Mouse (Mus musculus): Measurements from ENCODE around the gene Olfr521.
"Not testable (repeated sequence)": the region's sequence is repeated elsewhere in the genome, so short reads cannot be mapped to it uniquely, and the experiment has no call there.

Gene Olfr521

GRCm38 (mm10) chr7:99763207-99763606 is at the start of gene Olfr521:
Gene Olfr521 (plus strand): TSS chr7:99763507.
- no peak for DNase-seq

- DNase-seq = no peak
Measured at GRCm38 (mm10) chr7:99716536-99716935, 46.8 kb upstream of the Olfr521 start.

DNA sequence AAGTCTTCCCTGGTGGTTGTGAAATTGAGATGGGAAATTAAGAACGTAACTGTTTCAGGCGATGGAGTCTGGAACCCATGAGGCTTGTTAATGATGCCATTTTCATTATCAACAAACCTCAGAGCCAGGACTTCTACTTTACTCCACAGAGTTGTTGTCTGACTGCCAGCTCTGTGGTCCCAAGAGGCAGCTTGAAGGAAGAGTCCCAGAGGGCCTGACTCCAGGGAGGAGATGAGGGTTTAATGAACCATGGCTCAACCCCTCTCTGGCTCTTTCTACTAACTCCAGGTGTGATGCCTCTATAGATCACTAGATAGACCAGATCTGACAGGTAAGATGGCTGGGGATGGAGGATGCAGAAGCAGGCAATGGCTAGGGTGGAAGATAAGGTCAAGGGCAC is 33.3 kb upstream of the Olfr521 start, which contains the start of gene Olfr520:
Gene Olfr520 (plus strand): TSS at position 301 of the 400 bp plus-strand sequence.
- no peak for DNase-seq

DNA sequence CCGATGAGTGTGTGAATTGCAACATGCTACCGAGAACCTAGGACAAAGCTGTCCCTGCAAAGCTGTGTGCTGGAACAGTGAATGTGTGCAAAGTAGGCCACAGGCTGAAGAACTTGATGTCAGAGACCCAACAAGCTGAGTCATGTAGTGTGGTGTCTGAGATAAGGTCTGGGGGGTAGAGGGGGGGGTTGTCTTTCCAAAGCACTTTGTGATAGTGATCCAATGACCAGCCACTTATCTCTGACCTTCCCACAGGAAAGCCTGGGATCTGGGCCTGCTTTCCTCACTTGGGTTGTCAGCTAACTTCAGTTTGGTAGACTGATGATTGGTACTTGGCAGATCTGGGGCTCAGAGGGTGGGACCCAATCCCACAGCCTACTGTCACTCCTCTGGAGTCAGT is 28.7 kb upstream of the Olfr521 start:
- no peak for DNase-seq

DNA sequence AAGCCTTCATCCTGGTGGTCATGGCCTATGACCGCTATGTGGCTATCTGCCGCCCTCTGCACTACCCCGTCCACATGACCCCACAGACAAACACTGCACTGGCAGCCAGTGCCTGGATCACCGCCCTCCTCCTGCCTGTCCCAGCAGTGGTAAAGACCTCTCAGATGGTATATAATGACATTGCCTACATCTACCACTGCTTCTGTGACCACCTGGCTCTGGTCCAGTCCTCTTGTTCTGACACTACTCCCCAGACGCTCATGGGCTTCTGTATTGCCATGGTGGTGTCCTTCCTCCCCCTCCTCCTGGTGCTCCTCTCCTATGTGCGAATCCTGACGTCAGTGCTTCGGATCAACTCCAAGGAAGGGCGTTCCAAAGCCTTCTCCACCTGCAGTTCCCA is 27.8 kb upstream of the Olfr521 start:
- not testable (repeated sequence) for DNase-seq

DNA sequence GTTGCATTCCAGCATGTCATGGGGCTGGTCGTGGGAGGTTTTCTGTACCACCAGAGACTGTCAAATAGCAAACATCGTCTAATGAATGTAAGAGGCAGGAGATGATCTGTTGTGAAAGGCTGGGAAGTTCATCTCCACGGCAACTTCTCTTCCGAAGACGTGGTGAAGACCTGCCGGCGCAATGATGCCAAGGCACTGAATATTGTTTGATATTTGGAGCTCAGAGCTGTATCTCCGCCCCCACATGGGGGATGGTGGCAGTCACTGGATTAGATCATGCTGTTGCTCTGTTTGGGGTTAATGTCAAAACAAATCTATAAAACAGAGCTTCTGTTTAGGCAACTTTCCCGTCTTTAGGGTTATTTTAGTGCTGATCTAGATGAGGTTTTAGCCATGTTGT is 24.0 kb upstream of the Olfr521 start:
- peak in 1 of 2 experiments; percentile 34 for DNase-seq

GRCm38 (mm10) chr7:99781385-99781784 is 18.1 kb downstream of the Olfr521 start:
- peak in 1 of 2 experiments; percentile 22 for DNase-seq

GRCm38 (mm10) chr7:99781916-99782315 is 18.6 kb downstream of the Olfr521 start:
- DNase-seq = peak in 1 of 2 experiments; percentile 16

DNA sequence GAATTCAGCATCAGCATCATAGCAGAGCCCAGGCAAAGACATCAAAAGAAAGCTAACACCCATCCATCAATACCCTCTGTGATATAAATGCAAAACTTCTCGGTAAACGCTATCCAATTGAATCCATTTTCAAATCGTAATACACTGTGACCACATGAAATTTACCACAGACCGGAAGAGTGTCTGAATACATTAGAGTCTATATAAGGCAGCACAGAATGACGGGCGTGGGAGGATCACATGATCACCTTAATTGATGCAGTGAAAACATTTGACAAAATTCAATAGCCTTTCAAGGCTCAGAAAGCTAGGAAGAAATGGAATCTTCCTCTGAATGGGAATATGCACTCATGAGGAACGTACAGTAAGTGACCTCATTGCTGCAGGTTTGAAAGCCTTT is 20.1 kb downstream of the Olfr521 start:
- no peak for DNase-seq

DNA sequence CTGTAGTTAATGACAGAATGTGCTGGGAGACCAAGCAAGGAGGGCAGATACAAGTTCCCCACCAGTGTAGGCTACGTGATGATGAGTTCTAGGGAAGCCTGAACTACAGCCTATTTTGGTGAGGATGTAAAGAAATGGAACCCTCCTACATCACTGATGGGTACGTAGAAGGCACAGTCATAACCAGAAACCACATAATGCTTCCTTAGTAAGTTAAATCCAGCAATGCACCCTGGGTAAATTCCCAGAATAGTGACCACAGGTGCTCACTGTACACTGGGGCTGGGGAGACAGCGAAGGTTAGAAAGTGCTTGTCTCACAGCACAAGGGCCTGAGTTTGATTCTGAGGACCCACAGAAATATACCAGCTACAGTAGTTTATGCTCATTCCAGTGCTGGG is 22.2 kb downstream of the Olfr521 start:
- no peak for DNase-seq

DNA sequence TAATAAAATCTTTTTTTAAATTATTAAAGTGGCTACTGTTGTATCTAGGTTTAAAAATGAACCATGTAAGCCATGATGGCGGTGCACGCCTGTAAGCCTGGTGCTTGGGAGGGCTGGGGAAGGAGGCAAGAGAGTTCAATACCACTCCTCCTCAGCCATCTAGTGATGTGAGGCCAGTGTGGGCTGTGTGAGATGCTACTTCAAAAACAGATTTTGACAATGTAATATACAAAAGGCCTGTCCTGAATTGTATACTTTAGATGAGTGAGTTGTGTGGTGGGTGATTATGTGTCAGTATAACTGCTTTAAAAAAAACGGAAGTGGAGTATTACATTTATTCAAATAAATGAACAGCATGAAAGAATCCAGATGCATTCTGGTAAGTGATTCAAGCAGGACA is 23.5 kb downstream of the Olfr521 start:
- DNase-seq = no peak

DNA sequence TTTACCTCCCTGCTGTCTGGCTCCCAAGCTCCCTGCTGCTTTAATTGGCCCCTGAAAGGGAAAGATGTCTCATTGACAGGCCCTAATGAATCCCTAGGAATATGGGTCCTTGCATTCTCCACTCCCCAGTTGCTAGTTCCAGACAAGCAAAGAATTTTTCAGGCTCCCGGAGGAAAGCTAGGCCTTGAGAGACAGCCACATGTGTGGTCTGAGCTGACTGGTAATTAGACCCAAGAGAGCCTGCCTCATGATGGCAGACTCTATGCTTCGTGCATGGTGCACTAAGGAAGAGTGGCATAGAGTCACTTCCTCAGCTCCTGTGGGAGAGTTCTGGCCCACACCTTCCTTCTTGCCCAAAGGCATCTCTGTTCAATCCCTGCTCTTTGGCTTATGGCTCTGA is 24.6 kb downstream of the Olfr521 start:
- no peak for DNase-seq

- DNase-seq = no peak
Measured at GRCm38 (mm10) chr7:99788563-99788962, 25.3 kb downstream of the Olfr521 start.

DNA sequence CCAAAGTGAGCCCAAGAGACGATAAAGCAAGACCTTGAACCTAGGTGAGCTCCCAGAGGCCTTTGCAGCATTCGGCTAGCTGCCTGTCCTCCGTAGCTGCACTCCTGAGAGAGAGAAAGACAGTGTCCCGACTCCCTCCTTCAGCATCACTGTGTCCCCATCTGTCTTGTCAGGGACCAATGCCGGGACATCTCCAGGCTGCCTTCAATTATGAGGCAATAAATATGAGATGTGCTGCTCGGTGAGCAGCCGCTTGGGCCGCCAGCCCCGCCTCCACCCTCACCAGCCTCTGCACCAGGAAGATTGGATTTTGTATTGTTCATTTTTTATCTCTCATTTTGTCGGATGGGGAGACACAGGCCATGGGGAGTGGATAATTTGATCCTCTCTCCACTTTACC is 27.5 kb downstream of the Olfr521 start:
- no peak for DNase-seq

- DNase-seq = no peak
Measured at GRCm38 (mm10) chr7:99794096-99794495, 30.8 kb downstream of the Olfr521 start.

DNA sequence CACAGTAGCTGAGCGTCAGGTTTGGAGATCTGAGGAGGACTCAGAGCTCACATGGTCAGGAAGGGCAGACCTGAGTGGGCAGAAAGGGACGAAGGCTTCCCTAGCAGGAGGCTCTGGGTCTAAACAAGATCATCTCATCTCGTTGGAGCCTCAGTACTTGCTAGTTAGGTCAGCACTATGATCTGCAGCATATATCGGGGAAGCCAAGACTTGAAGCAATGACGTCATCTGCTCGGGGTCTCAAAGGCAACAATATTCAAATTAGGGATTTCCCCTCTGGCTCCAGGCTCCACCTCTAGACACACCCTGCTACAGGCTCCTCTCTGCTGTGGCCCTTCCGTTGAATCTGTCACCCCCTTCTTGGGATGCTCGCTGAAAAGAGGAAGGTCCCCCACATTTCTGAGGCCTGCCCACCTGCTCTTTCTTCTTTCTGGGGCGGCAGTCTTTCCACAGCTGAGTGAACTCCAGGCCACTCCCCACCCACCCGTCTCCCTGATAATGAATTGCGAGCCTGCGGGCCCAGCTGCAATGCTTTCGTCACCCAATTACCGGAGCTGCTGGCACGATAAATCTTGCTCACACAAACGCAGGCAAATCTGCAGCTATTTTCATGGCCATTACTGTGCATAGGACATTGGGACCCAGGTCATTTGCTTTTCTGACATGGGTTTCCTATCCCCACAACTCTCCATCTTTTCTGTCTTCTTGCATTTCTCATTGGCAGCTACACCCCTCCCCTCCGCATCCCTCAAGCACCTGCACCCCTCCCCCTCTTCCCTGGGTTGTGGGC is 32.1 kb downstream of the Olfr521 start:
- DNase-seq = peak in 1 of 2 experiments; percentile 36

GRCm38 (mm10) chr7:99796471-99796870 is 33.2 kb downstream of the Olfr521 start:
- no peak for DNase-seq

GRCm38 (mm10) chr7:99797261-99797660 is 34.0 kb downstream of the Olfr521 start:
- no peak for DNase-seq

DNA sequence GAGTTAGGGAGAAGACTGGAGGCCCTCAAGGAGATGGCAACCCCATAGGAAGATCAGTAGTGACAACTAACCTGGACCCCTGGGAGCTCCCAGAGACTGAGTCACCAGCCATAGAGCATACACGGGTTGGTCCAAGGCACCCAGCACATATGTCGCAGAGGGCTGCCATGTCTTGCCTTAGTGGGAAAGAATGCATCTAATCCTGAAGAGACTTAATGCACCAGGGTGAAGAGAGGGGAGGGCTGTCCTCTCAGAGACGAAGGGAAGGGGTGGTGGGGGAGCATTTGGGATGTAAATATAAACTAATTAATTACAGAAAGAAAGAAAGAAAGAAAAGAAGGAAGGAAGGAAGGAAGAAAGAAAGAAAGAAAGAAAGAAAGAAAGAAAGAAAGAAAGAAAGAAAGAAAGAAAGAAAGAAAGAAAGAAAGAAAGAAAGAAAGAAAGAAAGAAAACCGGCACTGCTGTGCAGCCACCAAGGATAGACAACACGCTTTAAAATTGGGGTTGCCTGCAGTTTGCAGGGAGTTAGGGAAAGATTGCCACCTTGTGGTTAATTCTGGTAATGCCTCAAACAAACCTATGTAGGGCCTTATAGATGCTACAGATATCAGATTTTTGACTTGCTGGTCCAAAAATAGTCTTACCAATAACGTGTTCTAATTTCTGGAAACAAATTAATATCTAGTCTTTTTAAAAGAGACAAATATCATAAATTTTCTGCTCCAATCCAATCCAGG is 34.8 kb downstream of the Olfr521 start:
- DNase-seq = peak in 1 of 2 experiments; percentile 69

DNA sequence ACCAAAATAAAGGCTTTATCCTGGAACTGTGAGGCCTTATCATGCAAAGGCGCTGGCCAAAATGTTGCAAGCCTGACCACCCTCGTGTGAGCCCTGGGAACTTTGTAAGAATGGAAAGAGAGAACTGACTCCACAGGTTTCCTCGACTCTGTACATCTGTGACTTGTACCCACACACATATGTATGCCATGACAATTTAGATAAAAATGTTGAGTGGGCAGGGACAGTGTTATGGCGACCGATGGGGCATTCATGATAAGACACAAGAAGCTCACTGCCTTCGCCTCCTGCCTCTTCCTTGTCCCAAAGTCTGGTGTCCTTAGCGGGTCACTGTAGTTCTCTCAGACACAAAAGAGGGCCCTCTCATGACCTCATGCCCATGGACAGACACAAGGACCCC is 35.8 kb downstream of the Olfr521 start:
- no peak for DNase-seq

DNA sequence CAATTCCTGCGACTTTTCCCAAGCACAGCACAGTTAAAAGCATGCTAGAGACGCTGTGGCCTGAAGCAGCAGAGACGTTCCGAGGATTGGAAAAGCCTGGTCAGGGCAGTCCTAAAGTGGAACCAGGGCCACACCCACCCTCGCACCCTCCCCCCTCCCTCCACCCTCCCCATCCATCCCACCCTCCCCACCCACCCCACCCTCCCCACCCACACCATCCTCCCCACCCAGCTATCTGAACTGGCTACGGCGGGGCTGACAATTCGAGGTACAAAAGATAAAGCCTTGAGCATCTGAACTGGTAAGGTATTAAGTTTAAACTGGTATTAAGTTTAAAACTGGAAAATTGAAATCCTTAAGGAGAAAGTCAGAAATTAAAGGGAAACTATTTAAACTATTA is 40.2 kb downstream of the Olfr521 start:
- no peak for DNase-seq

- DNase-seq = not testable (repeated sequence)
Measured at GRCm38 (mm10) chr7:99804033-99804432, 40.7 kb downstream of the Olfr521 start.

DNA sequence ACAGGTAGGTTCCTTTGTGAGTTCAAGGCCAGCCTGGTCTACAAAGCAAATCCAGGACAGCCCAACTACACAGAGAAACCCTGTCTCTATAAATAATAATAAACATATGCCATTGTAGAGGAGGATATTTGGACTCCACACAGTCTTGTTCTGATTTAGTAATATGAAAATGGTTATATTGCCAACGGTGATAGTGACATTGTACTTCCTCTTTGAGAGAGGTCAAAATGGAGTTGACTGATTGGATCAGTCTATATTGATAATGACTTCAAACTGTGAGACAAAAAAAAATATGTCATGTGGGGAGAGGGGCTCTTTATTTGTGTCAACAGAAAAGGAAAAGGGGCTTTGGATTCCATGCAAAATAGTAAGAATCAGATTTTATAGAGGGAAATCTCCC is 42.0 kb downstream of the Olfr521 start:
- DNase-seq = no peak

GRCm38 (mm10) chr7:99807043-99807442 is 43.7 kb downstream of the Olfr521 start:
- not testable (repeated sequence) for DNase-seq

All from lung, postnatal 4 days (tissue).